Mouse (Mus musculus) subcutaneous adipose tissue, adult 2 months (tissue): ENCODE results near the gene Nemp2. TPM values are rescaled to one million over a fixed set of nuclear protein-coding genes. Genes with fewer than 3 reads are reported as not detected.

Source experiments
- polyA plus RNA-seq: library from polyadenylated mRNA; depleted of rRNA; stranded (reverse); fragments of >200 nt; gene quantifications from 2 replicates; pipeline ENCODE4 v1.2.3, GENCODE M21; 2012; ENCODE audit warnings: low replicate concordance; rRNA removed

Gene Nemp2
- polyA plus RNA-seq = 5.5 and 10.0 TPM in 2 replicates

DNA sequence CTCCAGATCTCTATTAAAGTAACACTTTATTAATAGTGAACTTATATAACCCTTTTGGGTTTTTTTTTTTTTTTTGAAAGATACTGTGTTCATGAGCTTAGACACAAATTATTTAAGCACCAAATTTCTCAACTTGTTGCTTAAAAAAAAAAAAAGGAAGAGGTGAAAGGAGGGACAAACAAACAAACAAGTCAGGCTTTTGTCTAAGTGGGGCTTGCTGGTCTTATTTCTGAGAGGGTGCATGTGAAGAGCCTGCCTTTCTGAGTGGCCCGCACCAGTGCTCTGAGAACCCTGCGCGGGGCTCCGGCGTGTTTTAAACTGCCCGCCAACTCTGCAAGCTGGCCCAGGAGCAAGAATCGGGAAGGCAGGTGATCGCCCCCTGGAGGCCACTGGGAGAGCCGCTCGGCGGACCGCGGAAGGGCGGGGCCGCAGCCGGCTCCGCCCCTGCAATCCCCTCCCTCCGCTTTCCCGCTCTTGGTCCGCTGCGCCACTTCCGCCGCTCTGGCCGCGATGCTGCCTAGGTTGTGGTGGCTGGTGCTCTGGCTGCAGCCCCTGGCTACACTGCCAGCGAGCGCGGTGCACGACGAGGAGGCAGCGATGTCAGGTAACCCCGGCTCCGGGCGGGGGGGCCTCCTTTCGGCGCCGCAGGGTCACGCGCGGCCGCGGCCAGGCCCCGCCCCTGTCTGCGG, at the start of gene Nemp2:
Gene Nemp2, plus strand, starts transcription at position 456 of the 689 bp plus-strand sequence.

Other genes with a start within 250 kb of the Nemp2 start
- gene Nab1, start 130.0 kb upstream of the Nemp2 start, polyA plus RNA-seq = 17.0 and 18.6 TPM in 2 replicates
- 6.2 and 11.2 TPM in 2 replicates for gene Mfsd6, start 96.8 kb downstream of the Nemp2 start, polyA plus RNA-seq
- 14.9 and 22.5 TPM in 2 replicates for gene Inpp1, start 187.0 kb downstream of the Nemp2 start, polyA plus RNA-seq
- 71.9 and 165 TPM in 2 replicates for gene Hibch, start 214.2 kb downstream of the Nemp2 start, polyA plus RNA-seq